Mouse (Mus musculus) bone marrow macrophage, adult 2 months (primary cell): ENCODE results near the gene Sbno2.

Source experiments
- CTCF ChIP-seq: IDR thresholded peaks from 2 replicates; pipeline ENCODE4 v1.5.1; 2012; ENCODE audit warnings: low read depth, mild to moderate bottlenecking, low read length, moderate library complexity
- POLR2A ChIP-seq: IDR thresholded peaks from 2 replicates; pipeline ENCODE4 v1.6.1; 2012; ENCODE audit warnings: mild to moderate bottlenecking, low read depth, low read length, borderline replicate concordance

DNA sequence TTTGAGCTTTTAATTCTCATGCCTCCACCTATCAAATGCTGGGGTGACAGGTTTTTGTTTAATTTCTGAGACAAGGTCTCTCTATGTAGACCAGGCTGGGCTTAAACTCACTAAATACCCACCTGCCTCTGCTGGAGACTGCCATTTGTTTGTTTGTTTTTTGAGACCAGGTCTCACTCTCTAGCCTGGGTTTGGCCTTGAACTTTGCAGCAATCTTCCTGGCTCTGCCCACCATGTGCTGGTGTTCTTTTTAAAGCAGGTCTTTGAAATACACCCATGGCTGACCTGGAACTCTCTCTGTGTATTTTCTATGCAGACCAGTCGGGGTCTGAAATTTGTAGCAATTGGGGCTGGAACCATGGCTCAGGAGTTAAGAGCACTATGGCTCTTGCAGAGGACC, 30.3 kb upstream of the Sbno2 start:
- TF ChIP-seq POLR2A = no peak
- no peak for TF ChIP-seq CTCF
